Mouse (Mus musculus): ENCODE results near the gene Cobll1.

The Cobll1 gene

GRCm38 (mm10) chr2:65145421-65146117 lies 93.6 kb downstream of the Cobll1 start:
- DNase-seq = no peak

- no peak for DNase-seq
These were observed 98.0 kb downstream of the Cobll1 start for GRCm38 (mm10) chr2:65141093-65141661.

GRCm38 (mm10) chr2:65140330-65140922 lies 98.8 kb downstream of the Cobll1 start:
- DNase-seq = no peak

GRCm38 (mm10) chr2:65139606-65140329 lies 99.4 kb downstream of the Cobll1 start:
- no peak for DNase-seq

GRCm38 (mm10) chr2:65138992-65139391 lies 100.2 kb downstream of the Cobll1 start:
- DNase-seq = no peak

GRCm38 (mm10) chr2:65126141-65126783 lies 112.9 kb downstream of the Cobll1 start:
- no peak for DNase-seq

GRCm38 (mm10) chr2:65123702-65124101 lies 115.5 kb downstream of the Cobll1 start:
- DNase-seq = no peak

GRCm38 (mm10) chr2:65121435-65121834 lies 117.8 kb downstream of the Cobll1 start:
- DNase-seq = peak; percentile 14

- no peak for DNase-seq
These were observed 118.2 kb downstream of the Cobll1 start for GRCm38 (mm10) chr2:65121012-65121411.

GRCm38 (mm10) chr2:65120112-65120511 lies 119.1 kb downstream of the Cobll1 start:
- DNase-seq = no peak

GRCm38 (mm10) chr2:65119667-65120066 lies 119.5 kb downstream of the Cobll1 start:
- no peak for DNase-seq

GRCm38 (mm10) chr2:65119076-65119475 lies 120.1 kb downstream of the Cobll1 start:
- DNase-seq = no peak

- no peak for DNase-seq
These were observed 121.3 kb downstream of the Cobll1 start for GRCm38 (mm10) chr2:65117859-65118258.

- no peak for DNase-seq
These were observed 122.6 kb downstream of the Cobll1 start for GRCm38 (mm10) chr2:65116428-65117125.

GRCm38 (mm10) chr2:65113191-65113590 lies 126.0 kb downstream of the Cobll1 start:
- DNase-seq = no peak

- DNase-seq = no peak
These were observed 134.6 kb downstream of the Cobll1 start for GRCm38 (mm10) chr2:65104569-65104968.

GRCm38 (mm10) chr2:65103801-65104200 lies 135.4 kb downstream of the Cobll1 start:
- DNase-seq = no peak

- no peak for DNase-seq
These were observed 137.8 kb downstream of the Cobll1 start for GRCm38 (mm10) chr2:65101388-65101787.

- peak; percentile 37 for DNase-seq
These were observed 139.2 kb downstream of the Cobll1 start for GRCm38 (mm10) chr2:65100001-65100400.

GRCm38 (mm10) chr2:65095571-65095970 lies 143.6 kb downstream of the Cobll1 start:
- no peak for DNase-seq

- no peak for DNase-seq
These were observed 145.2 kb downstream of the Cobll1 start for GRCm38 (mm10) chr2:65093990-65094389.

GRCm38 (mm10) chr2:65090986-65091385 lies 148.2 kb downstream of the Cobll1 start:
- DNase-seq = no peak
